Mouse (Mus musculus): ENCODE measurements around the gene Sstr3. TPM values are rescaled to one million over a fixed set of nuclear protein-coding genes. Genes with fewer than 3 reads are reported as not detected.
A peak's percentile ranks its signal among the peaks of the same experiment; 100 is the strongest.

Gene Sstr3
- total RNA-seq, 2 experiments from 2014 or later: 15.7 to 15.8 TPM

GRCm38 (mm10) chr15:78563344-78563743 lies 18.9 kb upstream of the Sstr3 start:
- DNase-seq (ENCODE audit: low spot score in 2 of 2): no peak

- DNase-seq (ENCODE audit: low spot score in 2 of 2): no peak
Measured at GRCm38 (mm10) chr15:78559141-78559979, 14.9 kb upstream of the Sstr3 start.

- no peak for DNase-seq (ENCODE audit: low spot score in 2 of 2)
Measured at GRCm38 (mm10) chr15:78557693-78558535, 13.4 kb upstream of the Sstr3 start.

- peak in 1 of 2 experiments; percentile 21 for DNase-seq (ENCODE audit: low spot score in 2 of 2)
Measured at GRCm38 (mm10) chr15:78554545-78555313, 10.2 kb upstream of the Sstr3 start.

GRCm38 (mm10) chr15:78549189-78549734 lies 4.8 kb upstream of the Sstr3 start:
- DNase-seq (ENCODE audit: low spot score in 2 of 2): no peak

- no peak for DNase-seq (ENCODE audit: low spot score in 2 of 2)
Measured at GRCm38 (mm10) chr15:78548711-78549110, 4.2 kb upstream of the Sstr3 start.

- DNase-seq (ENCODE audit: low spot score in 2 of 2): no peak
Measured at GRCm38 (mm10) chr15:78548336-78548665, 3.8 kb upstream of the Sstr3 start.

GRCm38 (mm10) chr15:78547415-78548335 lies 3.2 kb upstream of the Sstr3 start:
- no peak for DNase-seq (ENCODE audit: low spot score in 2 of 2)

- DNase-seq (ENCODE audit: low spot score in 2 of 2): no peak
Measured at GRCm38 (mm10) chr15:78546060-78546459, 1.6 kb upstream of the Sstr3 start.

GRCm38 (mm10) chr15:78544041-78544440 lies 444 bp downstream of the Sstr3 start:
- DNase-seq (ENCODE audit: low spot score in 2 of 2): no peak

- DNase-seq (ENCODE audit: low spot score in 2 of 2): no peak
Measured at GRCm38 (mm10) chr15:78542767-78543303, 1.6 kb downstream of the Sstr3 start.

- DNase-seq (ENCODE audit: low spot score in 2 of 2): no peak
Measured at GRCm38 (mm10) chr15:78542098-78542766, 2.3 kb downstream of the Sstr3 start.

GRCm38 (mm10) chr15:78541606-78542005 lies 2.9 kb downstream of the Sstr3 start:
- no peak for DNase-seq (ENCODE audit: low spot score in 2 of 2)

GRCm38 (mm10) chr15:78541036-78541435 lies 3.4 kb downstream of the Sstr3 start:
- no peak for DNase-seq (ENCODE audit: low spot score in 2 of 2)

- no peak for DNase-seq (ENCODE audit: low spot score in 2 of 2)
Measured at GRCm38 (mm10) chr15:78535723-78536421, 8.6 kb downstream of the Sstr3 start.

GRCm38 (mm10) chr15:78533346-78533835 lies 11.1 kb downstream of the Sstr3 start:
- no peak for DNase-seq (ENCODE audit: low spot score in 2 of 2)

GRCm38 (mm10) chr15:78532566-78533345 lies 11.7 kb downstream of the Sstr3 start:
- DNase-seq (ENCODE audit: low spot score in 2 of 2): no peak

Measured in layer of hippocampus, postnatal 10 days (tissue).